Mouse (Mus musculus): Measurements from ENCODE around the gene Tgif2.
"Not testable (repeated sequence)": the region's sequence is repeated elsewhere in the genome, so short reads cannot be mapped to it uniquely, and the experiment has no call there.

GRCm38 (mm10) chr2:156853999-156854771, 14.4 kb downstream of the Tgif2 start:
- TF ChIP-seq CTCF (IDR thresholded peaks at IDR 0.05; ENCODE audit: low read depth) = peak; percentile 76
- not testable (repeated sequence) for TF ChIP-seq EP300 (optimal IDR thresholded peaks at IDR 0.05)

All from stomach, postnatal 0 days (tissue).